Mouse (Mus musculus): Measurements from ENCODE around the gene Ocrl. TPM values are rescaled to one million over a fixed set of nuclear protein-coding genes. Genes with fewer than 3 reads are reported as not detected.

Ocrl gene
- polyA plus RNA-seq, 1 experiment, result 53.6 TPM

DNA sequence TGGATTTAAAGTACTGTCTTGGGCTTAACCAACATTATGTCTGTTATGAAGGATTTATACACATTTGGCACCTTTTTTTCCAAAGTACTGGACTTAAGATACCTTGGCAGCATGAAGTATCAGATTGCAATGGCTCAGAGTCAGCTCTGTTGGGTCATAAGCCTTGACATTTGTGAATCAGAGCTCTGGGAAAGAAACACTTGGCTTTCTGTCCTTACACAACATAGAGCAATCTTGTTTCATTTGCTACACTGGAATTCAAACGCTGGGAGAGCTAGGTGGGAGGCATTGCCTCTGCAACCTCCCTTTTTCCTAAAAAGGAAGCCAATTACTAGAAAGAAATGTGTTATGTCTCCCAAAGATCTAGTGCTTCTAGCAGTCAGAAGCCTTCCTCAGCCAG, 4.6 kb downstream of the Ocrl start:
- Histone ChIP-seq H3K4me3 (ENCODE audit: insufficient read depth, low read length) (no peak overlapping the region), H3K4me1 (ENCODE audit: control insufficient read depth, insufficient read depth, low read length) (peaks cover 9% of the 10 kb centered on the region), H3K27ac (ENCODE audit: insufficient read depth, low read length) (peak overlapping the region; percentile 40)
- TF ChIP-seq CTCF (IDR thresholded peaks at IDR 0.05; ENCODE audit: borderline replicate concordance, insufficient read depth, low read length), result no peak
- no peak for TF ChIP-seq POLR2A (IDR thresholded peaks at IDR 0.05; ENCODE audit: low read depth, low read length)

DNA sequence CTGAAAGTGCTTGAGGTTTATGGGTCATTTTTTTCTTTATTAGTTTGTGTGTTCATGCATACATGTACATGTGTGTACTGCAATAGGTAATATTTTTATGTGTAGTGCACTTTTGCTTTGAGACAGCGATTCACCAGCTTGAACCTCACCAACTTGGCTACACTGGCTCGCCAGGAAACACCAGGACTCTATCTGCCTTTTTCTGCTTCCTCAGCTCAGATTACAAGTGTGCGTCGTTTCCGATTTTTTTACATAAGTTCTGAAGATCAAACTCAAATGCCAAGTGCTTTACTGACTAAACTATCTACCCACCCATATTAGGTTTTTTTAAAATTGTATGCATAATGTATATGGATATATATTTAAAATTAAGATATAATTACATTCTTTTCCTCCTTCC, 8.4 kb downstream of the Ocrl start:
- Histone ChIP-seq H3K4me1 (ENCODE audit: control insufficient read depth, insufficient read depth, low read length) (peaks cover 9% of the 10 kb centered on the region), H3K4me3 (ENCODE audit: insufficient read depth, low read length) (no peak overlapping the region), H3K27ac (ENCODE audit: insufficient read depth, low read length) (no peak overlapping the region)
- TF ChIP-seq CTCF (IDR thresholded peaks at IDR 0.05; ENCODE audit: borderline replicate concordance, insufficient read depth, low read length), result no peak
- TF ChIP-seq POLR2A (IDR thresholded peaks at IDR 0.05; ENCODE audit: low read depth, low read length), result no peak

DNA sequence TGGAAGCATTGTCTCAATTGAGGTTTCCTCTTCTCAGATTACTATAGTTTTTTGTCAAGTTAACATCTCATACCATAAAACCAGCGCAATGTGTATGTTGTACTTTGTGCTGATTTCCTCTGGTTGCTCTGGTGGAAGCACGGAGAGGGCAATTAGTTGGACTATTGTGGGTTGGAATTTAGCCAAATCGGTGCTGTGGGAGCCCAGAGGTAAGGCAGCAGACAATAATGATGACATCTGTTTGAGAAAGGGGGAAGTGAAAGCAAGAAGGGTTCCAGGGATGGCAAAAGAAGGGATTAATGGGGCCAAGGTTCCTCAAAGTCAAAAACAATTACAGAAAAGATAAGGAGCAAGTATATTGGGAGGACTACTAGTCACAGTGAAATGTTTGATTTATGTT, 15.8 kb downstream of the Ocrl start:
- Histone ChIP-seq H3K4me3 (ENCODE audit: insufficient read depth, low read length) (no peak overlapping the region), H3K4me1 (ENCODE audit: control insufficient read depth, insufficient read depth, low read length) (no peaks in the 10 kb centered on the region; the same call in 1 of the 2 replicates), H3K27ac (ENCODE audit: insufficient read depth, low read length) (no peak overlapping the region)
- TF ChIP-seq CTCF (IDR thresholded peaks at IDR 0.05; ENCODE audit: borderline replicate concordance, insufficient read depth, low read length), result no peak

DNA sequence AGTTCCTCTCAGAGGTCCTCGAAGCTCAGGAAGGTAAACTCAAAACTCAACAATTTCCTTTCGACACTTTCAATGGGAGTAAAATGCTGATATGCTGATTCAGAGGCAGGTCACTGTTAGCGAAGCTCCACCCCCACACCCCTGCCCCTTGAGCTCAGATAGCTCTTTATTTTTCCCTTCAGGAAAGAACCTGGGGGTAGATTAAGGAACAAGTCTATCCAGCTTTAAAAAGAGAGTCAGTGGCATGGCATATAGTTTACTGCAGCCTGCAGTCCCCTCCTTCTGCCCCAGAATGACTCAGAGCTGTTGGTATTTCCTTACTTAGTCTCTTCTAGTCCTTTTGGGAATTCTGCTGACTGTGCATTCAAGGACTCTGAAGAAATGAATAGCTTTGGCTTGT, 18.3 kb downstream of the Ocrl start:
- H3K4me1 ChIP-seq (ENCODE audit: control insufficient read depth, insufficient read depth, low read length), result no peaks in the 10 kb centered on the region; the same call in 1 of the 2 replicates
- H3K27ac ChIP-seq (ENCODE audit: insufficient read depth, low read length), result peak overlapping the region; percentile 58
- H3K4me3 ChIP-seq (ENCODE audit: insufficient read depth, low read length), result no peak overlapping the region
- no peak for TF ChIP-seq CTCF (IDR thresholded peaks at IDR 0.05; ENCODE audit: borderline replicate concordance, insufficient read depth, low read length)
- TF ChIP-seq POLR2A (IDR thresholded peaks at IDR 0.05; ENCODE audit: low read depth, low read length), result no peak

DNA sequence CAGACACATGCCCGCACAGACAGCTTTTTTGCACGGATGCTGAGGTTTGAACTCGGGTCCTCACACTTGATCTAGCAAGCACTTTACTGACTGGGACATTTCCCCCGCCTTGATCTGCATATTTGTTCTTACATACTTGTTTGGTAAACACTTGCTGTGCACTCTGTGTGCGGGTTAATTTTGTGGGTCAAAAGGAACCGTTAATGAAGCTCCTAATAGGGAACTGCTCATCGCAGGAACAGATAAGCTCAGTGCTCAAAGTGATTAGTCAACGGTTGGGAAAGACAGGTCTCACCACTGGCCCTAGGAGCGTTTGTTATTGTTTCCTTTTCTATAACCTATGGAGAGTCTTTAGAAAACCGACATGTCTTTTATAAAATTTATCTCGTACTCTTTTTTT, 22.2 kb downstream of the Ocrl start:
- no peak overlapping the region for H3K27ac ChIP-seq (ENCODE audit: insufficient read depth, low read length)
- H3K4me1 ChIP-seq (ENCODE audit: control insufficient read depth, insufficient read depth, low read length), result no peaks in the 10 kb centered on the region; the same call in 1 of the 2 replicates
- H3K4me3 ChIP-seq (ENCODE audit: insufficient read depth, low read length), result no peak overlapping the region
- no peak for TF ChIP-seq POLR2A (IDR thresholded peaks at IDR 0.05; ENCODE audit: low read depth, low read length)
- no peak for TF ChIP-seq CTCF (IDR thresholded peaks at IDR 0.05; ENCODE audit: borderline replicate concordance, insufficient read depth, low read length)

DNA sequence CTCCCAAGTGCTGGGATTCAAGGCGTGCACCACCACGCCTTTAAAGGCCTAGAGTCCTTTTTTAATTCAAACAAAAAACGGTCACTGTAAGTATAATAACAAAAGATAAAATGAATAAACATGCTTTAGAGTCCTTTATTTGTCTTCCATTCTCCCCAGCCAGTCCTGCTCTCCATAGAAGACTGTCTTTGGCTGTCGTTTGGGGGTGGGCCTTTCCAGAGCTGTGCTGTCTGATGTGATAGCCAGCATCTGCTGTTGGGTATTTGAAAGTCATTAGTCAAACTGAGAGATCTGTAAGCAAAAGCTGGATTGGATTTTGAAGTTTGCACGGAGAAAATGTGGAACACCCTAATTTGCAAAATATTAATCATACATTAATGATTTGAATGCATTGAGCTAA, 24.7 kb downstream of the Ocrl start:
- TF ChIP-seq POLR2A (IDR thresholded peaks at IDR 0.05; ENCODE audit: low read depth, low read length), result no peak
- TF ChIP-seq CTCF (IDR thresholded peaks at IDR 0.05; ENCODE audit: borderline replicate concordance, insufficient read depth, low read length), result no peak
- Histone ChIP-seq H3K4me3 (ENCODE audit: insufficient read depth, low read length) (no peak overlapping the region), H3K27ac (ENCODE audit: insufficient read depth, low read length) (no peak overlapping the region), H3K4me1 (ENCODE audit: control insufficient read depth, insufficient read depth, low read length) (no peaks in the 10 kb centered on the region)

DNA sequence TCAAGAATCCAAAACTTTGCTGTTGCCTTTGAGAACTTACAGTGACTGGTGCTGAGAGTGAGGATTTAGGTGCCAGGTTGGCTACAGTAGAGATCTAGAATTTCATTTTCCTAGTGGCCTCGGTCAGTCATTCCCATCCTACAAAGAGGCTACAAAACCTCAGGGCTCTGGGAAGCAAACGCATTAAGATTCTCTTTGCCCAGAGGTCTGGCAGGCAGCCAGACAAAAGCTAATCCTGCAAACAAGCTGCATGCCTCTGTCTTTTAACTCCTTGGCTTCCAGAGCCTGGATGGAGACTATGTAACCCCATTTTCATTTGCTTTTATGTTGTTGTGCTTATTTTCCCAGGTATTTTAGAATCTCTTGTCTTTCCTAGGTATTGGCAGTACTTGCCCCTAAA, 25.6 kb downstream of the Ocrl start:
- no peak overlapping the region for H3K4me3 ChIP-seq (ENCODE audit: insufficient read depth, low read length)
- TF ChIP-seq POLR2A (IDR thresholded peaks at IDR 0.05; ENCODE audit: low read depth, low read length) (no peak), CTCF (IDR thresholded peaks at IDR 0.05; ENCODE audit: borderline replicate concordance, insufficient read depth, low read length) (no peak)

DNA sequence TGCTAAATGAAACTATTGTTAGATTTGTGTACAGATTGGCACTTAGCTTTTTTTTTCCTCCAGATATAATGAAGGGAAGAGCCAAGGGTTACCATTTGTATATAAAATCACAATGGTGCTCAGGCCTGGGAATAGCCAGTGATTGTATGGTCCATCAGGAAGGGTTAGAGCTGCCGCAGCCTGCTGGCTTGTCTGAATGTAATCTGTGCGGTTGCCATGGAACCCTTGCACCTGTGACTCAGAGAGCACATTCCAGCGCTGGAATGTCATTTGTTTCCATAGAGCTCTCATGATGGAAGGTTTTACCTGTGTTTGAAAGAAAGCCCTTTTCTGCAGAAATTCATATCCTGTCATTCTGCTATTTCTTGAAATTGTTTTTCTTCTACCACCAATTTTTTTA, 37.5 kb downstream of the Ocrl start:
- H3K27ac ChIP-seq (ENCODE audit: insufficient read depth, low read length), result no peak overlapping the region
- H3K4me1 ChIP-seq (ENCODE audit: control insufficient read depth, insufficient read depth, low read length), result no peaks in the 10 kb centered on the region
- TF ChIP-seq CTCF (IDR thresholded peaks at IDR 0.05; ENCODE audit: borderline replicate concordance, insufficient read depth, low read length), result no peak
- TF ChIP-seq POLR2A (IDR thresholded peaks at IDR 0.05; ENCODE audit: low read depth, low read length), result no peak
- no peak overlapping the region for H3K4me3 ChIP-seq (ENCODE audit: insufficient read depth, low read length)

More for the DNA sequence above, 25.6 kb downstream of the Ocrl start:
- no peaks in the 10 kb centered on the region for H3K4me1 ChIP-seq (ENCODE audit: control insufficient read depth, insufficient read depth, low read length)
- no peak overlapping the region for H3K27ac ChIP-seq (ENCODE audit: insufficient read depth, low read length)

DNA sequence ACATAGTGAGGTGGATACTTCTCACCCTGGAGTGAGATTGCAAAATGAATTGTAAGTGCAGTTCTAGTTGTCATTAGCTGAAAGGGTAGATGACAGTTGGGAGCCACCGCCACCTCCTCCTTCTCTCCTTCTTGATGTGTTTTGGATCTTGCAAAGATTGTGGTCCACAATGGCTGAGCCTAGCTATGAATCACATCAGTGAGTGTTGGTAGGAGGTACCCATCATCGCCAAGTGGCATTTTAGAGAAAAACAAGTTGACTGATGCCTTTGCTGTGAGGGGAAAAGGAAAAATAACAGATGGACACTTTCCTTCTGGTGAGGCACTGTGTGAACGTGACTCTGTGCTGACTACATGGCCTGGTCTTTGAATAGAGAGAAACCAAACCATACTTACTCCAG, 50.4 kb downstream of the Ocrl start:
- TF ChIP-seq CTCF (IDR thresholded peaks at IDR 0.05; ENCODE audit: borderline replicate concordance, insufficient read depth, low read length) (no peak), POLR2A (IDR thresholded peaks at IDR 0.05; ENCODE audit: low read depth, low read length) (no peak)
- no peak overlapping the region for H3K4me3 ChIP-seq (ENCODE audit: insufficient read depth, low read length)
- no peak overlapping the region for H3K27ac ChIP-seq (ENCODE audit: insufficient read depth, low read length)
- H3K4me1 ChIP-seq (ENCODE audit: control insufficient read depth, insufficient read depth, low read length), result no peaks in the 10 kb centered on the region; the same call in 1 of the 2 replicates

DNA sequence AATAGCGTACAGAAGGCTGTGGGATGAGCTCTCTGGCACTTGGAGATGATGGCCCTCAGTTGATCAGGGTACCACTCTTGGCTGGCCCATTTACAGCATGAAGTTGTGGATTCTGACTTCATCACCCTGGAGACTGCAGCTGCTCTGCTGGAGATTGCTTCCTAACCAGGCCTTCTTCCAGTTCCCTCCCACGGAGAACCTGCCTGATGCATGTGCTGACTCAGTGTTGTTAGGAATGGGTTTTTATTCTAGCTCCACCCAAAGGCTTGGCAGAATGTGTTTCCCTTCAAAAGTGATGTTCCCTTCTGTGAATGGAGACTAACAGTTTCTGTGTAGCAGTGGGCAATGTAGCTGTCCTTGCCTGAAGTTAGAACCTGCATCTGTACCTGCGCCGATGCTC, 58.2 kb downstream of the Ocrl start:
- H3K27ac ChIP-seq (ENCODE audit: insufficient read depth, low read length), result no peak overlapping the region
- TF ChIP-seq CTCF (IDR thresholded peaks at IDR 0.05; ENCODE audit: borderline replicate concordance, insufficient read depth, low read length), result no peak
- no peak overlapping the region for H3K4me3 ChIP-seq (ENCODE audit: insufficient read depth, low read length)
- no peaks in the 10 kb centered on the region for H3K4me1 ChIP-seq (ENCODE audit: control insufficient read depth, insufficient read depth, low read length)

DNA sequence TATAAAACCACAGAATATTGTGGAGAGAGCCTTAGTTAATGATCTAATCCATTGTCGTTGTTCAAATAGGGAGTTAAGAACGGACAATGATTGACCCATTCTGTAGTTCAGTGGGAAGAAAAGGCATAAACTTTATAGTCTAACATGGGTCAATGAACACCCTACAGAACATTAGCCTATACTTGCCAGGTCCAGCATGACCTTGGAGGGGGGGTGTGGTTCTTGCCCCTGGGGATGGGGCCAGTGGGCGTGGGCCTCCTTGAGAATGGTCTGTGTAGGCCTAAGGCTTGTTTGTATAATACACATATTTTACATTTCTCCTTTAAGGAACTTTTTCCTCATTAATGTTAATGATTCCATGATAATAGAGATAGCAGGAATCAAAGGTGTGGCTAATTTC, 58.7 kb downstream of the Ocrl start:
- H3K4me3 ChIP-seq (ENCODE audit: insufficient read depth, low read length), result no peak overlapping the region
- H3K4me1 ChIP-seq (ENCODE audit: control insufficient read depth, insufficient read depth, low read length), result no peaks in the 10 kb centered on the region
- TF ChIP-seq CTCF (IDR thresholded peaks at IDR 0.05; ENCODE audit: borderline replicate concordance, insufficient read depth, low read length) (no peak), POLR2A (IDR thresholded peaks at IDR 0.05; ENCODE audit: low read depth, low read length) (no peak)
- no peak overlapping the region for H3K27ac ChIP-seq (ENCODE audit: insufficient read depth, low read length)

All from embryonic fibroblast, embryonic 13.5 days (primary cell).